Mouse (Mus musculus) bone marrow macrophage, adult 2 months (primary cell): ENCODE data around the gene Chpt1.

Source experiments
- CTCF ChIP-seq: IDR thresholded peaks from 2 replicates; pipeline ENCODE4 v1.5.1; 2012; ENCODE audit warnings: low read depth, mild to moderate bottlenecking, low read length, moderate library complexity
- POLR2A ChIP-seq: IDR thresholded peaks from 2 replicates; pipeline ENCODE4 v1.6.1; 2012; ENCODE audit warnings: mild to moderate bottlenecking, low read depth, low read length, borderline replicate concordance

DNA sequence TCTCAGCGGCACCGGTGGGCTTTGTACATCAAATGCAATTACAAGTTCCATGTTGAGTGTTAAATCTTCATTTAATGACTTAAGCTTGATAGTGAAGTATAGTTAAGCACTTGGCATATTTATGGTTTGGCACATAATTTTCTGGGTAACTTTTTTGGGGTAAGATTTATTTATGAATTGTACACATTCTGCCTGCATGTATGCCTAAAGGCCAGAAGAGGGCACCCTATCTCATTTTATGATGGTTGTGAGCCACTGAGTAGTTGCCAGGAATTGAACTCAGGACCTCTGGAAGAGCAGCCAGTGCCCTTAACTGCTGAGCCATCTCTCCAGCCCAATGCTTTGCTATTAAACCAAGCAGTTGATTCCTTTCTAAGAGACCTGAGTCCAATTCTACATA, 48.9 kb upstream of the Chpt1 start:
- TF ChIP-seq CTCF = peak; percentile 37; the same call in 1 of the 2 replicates
- no peak for TF ChIP-seq POLR2A
